Mouse (Mus musculus) layer of hippocampus, adult 8-10 months (tissue): ENCODE measurements at regions not wholly inside any gene's neighbourhood (a gene's known extent, or its start where the extent isn't known, plus 50 kb on each side); places are given as distances from the start of the nearest gene placed in this dataset.

Experiments used
- DNase-seq, 2 experiments: peaks; one replicate each; pipeline ENCODE4 v3.0.0; 2022; ENCODE audit warnings: low spot score in 2 of 2

- no peak for DNase-seq
Measured at GRCm38 (mm10) chr7:133378338-133378737, 223.6 kb downstream of the Tex36 start.

DNA sequence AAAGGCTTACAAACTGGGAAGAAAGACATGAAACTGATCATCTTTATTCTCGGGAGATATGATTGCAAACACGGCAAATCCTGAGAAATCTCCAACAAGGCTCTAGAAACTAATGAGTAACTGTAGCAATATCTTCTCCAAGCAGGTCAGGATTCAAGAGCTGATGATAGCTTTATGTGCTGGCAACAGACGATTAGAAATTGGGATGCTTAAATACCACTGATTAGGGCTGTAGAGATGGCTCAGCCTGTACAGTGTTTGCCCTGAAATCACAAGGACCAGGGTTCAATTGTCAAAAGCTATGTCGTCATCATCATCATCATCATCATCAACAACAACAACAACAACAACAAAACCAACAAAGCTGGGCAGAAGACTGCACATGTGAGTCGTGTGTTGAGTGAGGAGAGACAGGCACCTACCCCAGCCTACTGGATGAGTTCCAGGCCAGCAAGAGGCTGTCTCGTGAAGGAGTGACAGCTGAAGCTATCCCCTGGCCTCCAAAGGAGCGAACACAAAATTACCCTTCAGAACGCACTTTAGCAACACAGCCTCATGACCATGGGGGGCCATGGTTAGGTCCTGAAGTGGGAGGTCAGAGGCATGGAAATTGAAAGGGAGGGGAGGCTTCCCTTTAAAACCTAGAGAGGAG lies 225.0 kb downstream of the Tex36 start:
- no peak for DNase-seq

- DNase-seq, result no peak
Measured at GRCm38 (mm10) chr7:133372695-133373094, 229.3 kb downstream of the Tex36 start.

- DNase-seq, result no peak
Measured at GRCm38 (mm10) chr7:133370542-133370941, 231.4 kb downstream of the Tex36 start.

DNA sequence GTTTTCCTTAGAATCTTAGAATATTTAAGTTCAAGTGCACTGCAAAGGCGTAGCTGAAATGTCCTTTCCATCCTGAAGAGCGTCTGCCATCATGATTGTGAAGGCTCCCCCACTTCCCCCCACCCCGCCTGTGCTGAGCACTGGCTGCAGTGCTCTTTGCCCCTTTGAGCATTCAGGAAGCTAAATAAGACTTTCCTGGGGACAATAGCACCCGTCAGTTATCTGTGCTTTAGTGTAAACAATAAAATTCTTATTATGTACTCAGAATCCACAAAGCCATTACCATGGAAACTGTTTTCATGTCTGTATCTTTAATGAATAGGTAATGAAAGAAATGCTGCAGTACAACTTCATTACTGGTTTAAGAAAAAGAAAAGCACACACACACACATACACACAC lies 237.4 kb downstream of the Tex36 start:
- no peak for DNase-seq

GRCm38 (mm10) chr7:133328717-133329116 lies 204.6 kb upstream of the Ctbp2 start:
- DNase-seq, result no peak

DNA sequence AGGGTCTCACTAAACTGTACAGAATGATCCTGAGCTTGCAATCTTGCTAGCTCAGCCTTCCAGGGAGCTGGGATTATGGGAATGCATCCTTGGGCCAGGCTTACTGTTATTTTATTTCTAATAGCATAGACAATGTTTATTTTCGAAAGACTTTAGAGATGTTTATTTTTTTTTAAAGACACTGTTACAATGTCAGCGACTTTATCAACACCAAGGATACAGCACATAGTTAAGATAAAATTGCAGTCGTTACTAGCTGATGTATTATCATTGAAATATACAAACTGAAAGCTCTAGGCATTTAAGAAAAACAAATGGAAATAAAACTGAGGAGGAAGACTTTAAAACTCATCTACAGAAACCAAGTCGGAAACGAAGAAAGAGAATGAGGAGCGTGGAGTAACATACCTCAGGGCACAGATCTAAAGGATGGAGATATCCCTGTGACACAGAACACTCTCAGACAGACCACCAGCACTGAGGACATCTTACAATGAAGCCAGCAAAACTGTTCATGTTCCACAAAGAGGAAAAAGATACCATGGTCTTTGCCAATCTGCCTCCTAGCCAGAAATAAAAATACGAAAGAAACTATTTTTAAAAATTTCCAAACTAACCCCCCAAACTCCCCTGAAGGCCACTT lies 201.5 kb upstream of the Ctbp2 start:
- no peak for DNase-seq

DNA sequence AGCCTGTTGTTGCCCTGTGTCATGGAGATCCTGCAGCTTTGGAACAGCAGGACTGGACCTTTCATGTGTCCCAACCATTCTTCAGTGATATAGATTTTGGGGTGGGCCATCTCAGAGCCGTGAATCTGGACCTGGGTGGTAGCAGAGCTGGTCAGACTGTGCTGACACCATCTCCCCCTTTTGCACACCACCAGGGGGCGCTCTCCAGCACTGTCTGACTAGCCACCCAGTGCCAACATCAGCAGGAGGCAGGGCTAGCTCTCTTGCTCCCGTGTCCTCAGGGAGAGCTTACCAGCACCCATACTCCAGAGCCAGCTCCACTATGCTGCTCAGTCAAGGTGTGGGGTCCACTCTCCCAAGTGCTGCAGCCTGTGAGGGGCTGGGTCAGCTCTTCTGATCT lies 199.8 kb upstream of the Ctbp2 start:
- DNase-seq, result no peak

GRCm38 (mm10) chr7:133317511-133317910 lies 193.4 kb upstream of the Ctbp2 start:
- DNase-seq, result no peak

- no peak for DNase-seq
Measured at GRCm38 (mm10) chr7:133316701-133317475, 192.7 kb upstream of the Ctbp2 start.

GRCm38 (mm10) chr7:133315197-133316029 lies 191.3 kb upstream of the Ctbp2 start:
- DNase-seq, result no peak

DNA sequence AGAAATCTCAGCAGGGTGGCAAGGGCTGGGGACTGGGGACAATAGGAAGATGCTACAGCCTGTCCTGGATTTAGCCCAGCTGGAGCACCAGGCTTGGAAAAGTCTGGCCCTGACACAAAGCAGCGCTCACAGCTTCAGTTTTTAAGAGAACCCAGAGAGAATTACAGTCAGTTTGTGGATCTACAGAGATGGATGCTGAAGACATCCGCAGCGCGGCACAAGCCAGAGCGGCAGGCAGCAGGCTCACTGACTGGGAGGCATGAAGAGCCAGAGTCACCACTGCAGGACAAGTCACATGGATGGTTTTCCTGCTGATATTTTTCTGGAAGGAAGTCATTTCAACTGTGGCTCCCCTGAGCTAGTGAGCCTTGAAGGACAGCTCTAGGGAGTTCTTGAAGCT lies 189.0 kb upstream of the Ctbp2 start:
- DNase-seq, result no peak

DNA sequence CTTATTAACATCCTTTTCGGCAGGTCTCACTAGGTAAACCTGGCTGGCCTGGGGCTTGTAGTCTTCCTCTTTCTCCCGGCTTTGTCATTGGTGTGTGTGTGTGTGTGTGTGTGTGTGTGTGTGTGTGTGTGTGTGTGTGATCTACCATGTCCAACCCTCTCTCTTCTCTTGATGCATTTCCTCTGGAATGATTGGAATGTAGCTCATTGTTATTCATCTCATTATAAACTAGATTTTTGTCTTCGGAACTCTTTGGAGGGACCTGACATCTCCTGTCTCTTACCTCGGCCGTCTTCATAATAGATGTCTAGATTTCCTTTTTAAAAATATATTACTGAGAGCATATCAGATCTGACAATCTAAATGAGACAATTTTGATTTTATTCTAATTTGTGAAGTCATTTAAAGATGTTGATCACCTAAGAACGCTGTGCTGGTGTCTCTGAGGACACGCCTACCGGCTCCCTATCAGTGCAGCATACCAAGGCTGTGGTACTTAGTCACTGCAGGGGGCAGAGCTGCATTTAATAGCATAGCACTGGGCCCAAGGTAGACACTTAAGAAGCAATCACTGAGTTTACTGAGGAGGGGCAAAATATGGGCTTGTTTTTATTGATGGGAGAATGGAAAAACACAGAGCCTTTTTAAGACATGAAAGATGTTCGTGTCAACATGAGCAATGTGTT lies 187.1 kb upstream of the Ctbp2 start:
- DNase-seq, result no peak

DNA sequence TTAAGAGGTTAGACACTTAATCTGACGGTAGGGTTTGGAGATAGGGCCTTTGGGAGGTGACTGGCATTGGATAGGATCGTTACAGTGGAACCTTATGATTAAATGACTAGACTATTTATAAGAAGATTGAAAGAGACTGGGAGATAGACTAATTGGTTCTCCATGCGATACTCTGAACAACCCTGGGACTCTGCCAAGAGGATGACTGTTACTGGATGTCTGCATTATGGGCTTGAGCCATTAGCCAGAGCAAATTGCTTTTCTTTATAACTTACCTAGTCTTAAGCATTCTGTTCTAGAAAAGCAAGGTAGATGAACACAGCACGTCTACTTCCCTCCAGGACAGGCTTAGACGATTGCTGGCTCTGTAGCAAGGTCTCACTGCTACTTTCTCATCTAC lies 180.3 kb upstream of the Ctbp2 start:
- no peak for DNase-seq

DNA sequence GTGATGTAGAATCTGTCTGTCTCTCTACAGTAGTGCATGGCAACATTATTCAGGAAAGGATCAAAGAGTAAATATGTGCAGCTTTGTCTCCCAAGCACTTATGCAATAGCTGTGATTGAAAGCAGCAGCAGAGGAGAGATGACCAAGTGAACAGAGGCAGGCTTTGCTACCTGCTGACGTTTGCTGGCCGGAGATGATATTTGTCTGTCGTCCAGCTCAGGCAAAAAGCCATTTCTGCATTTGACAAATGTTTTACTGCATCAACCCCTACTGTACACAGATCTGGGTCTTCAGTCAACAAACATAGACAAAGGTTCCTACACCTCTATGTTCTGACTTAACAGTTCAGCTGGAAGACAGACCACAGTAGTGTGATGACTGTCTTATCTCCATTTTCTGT lies 166.3 kb upstream of the Ctbp2 start:
- DNase-seq, result no peak

DNA sequence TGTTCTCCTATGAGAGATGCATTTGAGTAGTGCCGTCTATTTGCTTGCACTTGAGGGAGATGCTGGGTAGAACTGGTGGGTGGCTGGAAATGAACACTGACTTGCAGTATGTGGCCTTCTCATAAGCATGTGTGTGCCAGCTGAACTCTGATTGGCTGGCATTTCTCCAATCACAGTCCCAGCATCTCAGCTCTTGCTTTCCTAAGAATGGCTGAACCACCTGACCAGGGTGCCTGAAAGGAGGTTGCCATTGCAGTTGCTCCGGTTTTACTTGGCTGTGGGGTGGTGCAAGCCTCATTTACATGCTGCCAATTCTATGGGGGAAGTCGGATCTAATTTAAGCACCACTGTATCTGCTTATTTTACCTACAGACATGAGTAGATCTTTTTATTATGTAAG lies 164.1 kb upstream of the Ctbp2 start:
- peak in 1 of 2 experiments; percentile 5 for DNase-seq

DNA sequence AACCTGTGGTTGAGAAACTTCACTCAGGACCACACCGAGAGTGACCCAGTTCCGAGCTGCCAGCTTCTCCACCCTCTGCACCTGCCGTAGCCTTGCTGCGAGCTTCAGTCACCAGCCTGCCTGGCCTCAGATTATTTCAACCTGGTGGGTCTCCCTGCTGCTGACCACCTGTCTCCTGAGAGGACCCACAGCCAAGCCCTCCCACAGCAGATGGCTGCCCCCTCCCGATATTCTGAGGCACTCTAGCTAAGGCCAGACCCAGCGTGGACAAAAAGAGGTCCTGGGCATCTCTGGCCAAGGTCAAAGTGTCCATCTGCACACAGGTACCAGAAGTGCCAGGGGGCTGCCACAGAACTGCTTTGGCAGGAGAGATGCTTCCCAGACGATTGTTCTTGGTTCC lies 162.7 kb upstream of the Ctbp2 start:
- no peak for DNase-seq

DNA sequence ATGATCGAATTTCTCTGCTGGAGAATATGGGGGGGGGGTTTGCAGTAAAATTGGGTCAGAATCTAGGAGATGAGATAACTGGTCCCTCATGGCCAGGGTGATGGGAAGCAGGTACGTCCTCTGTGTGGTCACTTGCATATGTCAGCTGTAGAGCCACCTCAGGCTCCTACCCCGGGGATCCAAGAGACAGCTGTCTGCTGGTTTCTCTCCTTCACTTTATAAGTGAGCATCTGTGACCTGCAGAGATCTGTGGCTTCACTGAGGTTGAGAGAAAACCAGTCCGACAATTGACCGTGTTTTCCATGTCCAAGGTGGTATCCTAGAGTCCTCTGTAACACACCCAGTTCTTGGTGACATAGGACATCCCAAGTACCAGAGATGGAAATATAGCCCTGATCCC lies 162.1 kb upstream of the Ctbp2 start:
- DNase-seq, result no peak

GRCm38 (mm10) chr7:133262161-133262560 lies 138.0 kb upstream of the Ctbp2 start:
- DNase-seq, result no peak

GRCm38 (mm10) chr7:133259143-133259542 lies 135.0 kb upstream of the Ctbp2 start:
- DNase-seq, result no peak

DNA sequence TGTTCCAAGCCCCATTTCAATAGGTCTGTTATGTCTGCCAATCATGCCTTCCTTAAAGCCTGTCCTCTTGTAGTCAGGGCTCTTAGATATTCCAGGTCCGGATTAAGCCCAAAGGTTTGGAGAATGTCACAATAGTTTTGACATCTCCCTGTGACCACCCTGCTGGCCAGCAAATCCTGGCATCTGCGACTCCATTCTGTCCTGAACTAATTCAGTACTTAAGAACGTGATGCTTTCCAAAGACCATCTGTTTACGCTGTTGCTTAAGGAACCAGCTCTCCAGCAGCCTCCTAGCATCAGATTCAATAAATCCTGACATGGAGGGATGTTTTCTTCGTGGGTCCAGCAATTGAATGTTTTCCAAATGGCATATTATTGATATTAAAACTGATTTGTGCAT lies 132.7 kb upstream of the Ctbp2 start:
- no peak for DNase-seq
